Mouse (Mus musculus) neural tube, embryonic 14.5 days (tissue): ENCODE data around the gene Sugct. TPM values are rescaled to one million over a fixed set of nuclear protein-coding genes. Genes with fewer than 3 reads are reported as not detected.

Experiments
- ATAC-seq: fragments of 200-750 bp; cut with Nextera tagmentation; 2 replicates; pipeline ENCODE4 v1.8.0; 2017; ENCODE audit warnings: low read depth, mild to moderate bottlenecking, moderate TSS enrichment, moderate library complexity
- H3K27ac ChIP-seq: fragments of 300-500 bp; sonication (generic); 2 replicates; pipeline ENCODE4 v1.5.1; 2014; ENCODE audit warnings: low read depth, mild to moderate bottlenecking, control low read depth, low read length, moderate library complexity, mixed read lengths
- H3K27me3 ChIP-seq: fragments of 300-500 bp; sonication (generic); 2 replicates; pipeline ENCODE4 v1.6.1; 2014; ENCODE audit warnings: low read length; ENCODE audit not compliant: control insufficient read depth, insufficient read depth
- H3K36me3 ChIP-seq: fragments of 300-500 bp; sonication (generic); 2 replicates; pipeline ENCODE4 v1.6.1; 2014; ENCODE audit warnings: low read length, mixed read lengths; ENCODE audit not compliant: control insufficient read depth, insufficient read depth
- H3K4me1 ChIP-seq: fragments of 300-500 bp; sonication (generic); 2 replicates; pipeline ENCODE4 v1.6.1; 2014; ENCODE audit warnings: low read length; ENCODE audit not compliant: control insufficient read depth, insufficient read depth
- H3K4me2 ChIP-seq: fragments of 300-500 bp; sonication (generic); 2 replicates; pipeline ENCODE4 v1.6.1; 2014; ENCODE audit warnings: mild to moderate bottlenecking, low read depth, low read length, control low read depth
- H3K4me3 ChIP-seq: fragments of 300-500 bp; sonication (generic); 2 replicates; pipeline ENCODE4 v1.5.1; 2014; ENCODE audit warnings: low read depth, low read length, control low read depth, mixed read lengths
- H3K9ac ChIP-seq: fragments of 300-500 bp; sonication (generic); replicated peaks from 2 replicates; pipeline ENCODE4 v1.6.1; 2014; ENCODE audit warnings: low read depth, mild to moderate bottlenecking, control low read depth, low read length, mixed read lengths
- H3K9me3 ChIP-seq: fragments of 300-500 bp; sonication (generic); 2 replicates; pipeline ENCODE4 v1.6.1; 2016; ENCODE audit warnings: low read length; ENCODE audit not compliant: control insufficient read depth
- WGBS: fragments of 180-500 bp; shearing (Covaris S2); extraction: QIAGEN DNeasy Blood & Tissue Kit; methylation state at CpG from one replicate; pipeline ENCODE4 v1.1.7; 2014; 5-methylcytosine and 5-hydroxymethylcytosine counted together
- polyA plus RNA-seq: library from polyadenylated mRNA; unstranded; fragments of >200 nt; fragmentation: Nextera tagmentation; extraction: Ambion mirVana; gene quantifications from 2 replicates; pipeline ENCODE4 v1.2.1, GENCODE M21; 2014

Sugct gene
- polyA plus RNA-seq, 1 experiment from 2014 or later, result 2.2 TPM

GRCm38 (mm10) chr13:17043426-17044224, 651.7 kb downstream of the Sugct start:
- 92% methylated on average over 3 of the region's 3 CpGs for WGBS
- Histone ChIP-seq H3K36me3 (no peaks in the 10 kb centered on the region), H3K4me2 (no peak overlapping the region), H3K4me3 (no peak overlapping the region), H3K9me3 (no peaks in the 10 kb centered on the region), H3K9ac (no peak overlapping the region), H3K27me3 (no peaks in the 10 kb centered on the region), H3K27ac (no peak overlapping the region), H3K4me1 (no peaks in the 10 kb centered on the region)
- no peak for ATAC-seq

GRCm38 (mm10) chr13:17042332-17042731, 653.0 kb downstream of the Sugct start:
- Histone ChIP-seq H3K9me3 (no peaks in the 10 kb centered on the region), H3K36me3 (no peaks in the 10 kb centered on the region), H3K27me3 (no peaks in the 10 kb centered on the region), H3K4me3 (no peak overlapping the region), H3K9ac (no peak overlapping the region), H3K4me1 (no peaks in the 10 kb centered on the region), H3K27ac (no peak overlapping the region), H3K4me2 (no peak overlapping the region)
- WGBS, result 85% methylated on average over 2 of the region's 2 CpGs
- ATAC-seq, result no peak

- H3K27ac ChIP-seq, result no peak overlapping the region
- no peaks in the 10 kb centered on the region for H3K9me3 ChIP-seq
- H3K27me3 ChIP-seq, result no peaks in the 10 kb centered on the region
- ATAC-seq, result no peak
- H3K9ac ChIP-seq, result no peak overlapping the region
- H3K4me3 ChIP-seq, result no peak overlapping the region
- no peaks in the 10 kb centered on the region for H3K36me3 ChIP-seq
- 78% methylated on average over 2 of the region's 2 CpGs for whole genome bisulfite sequencing
- H3K4me2 ChIP-seq, result no peak overlapping the region
- H3K4me1 ChIP-seq, result no peaks in the 10 kb centered on the region
Observed at GRCm38 (mm10) chr13:17039727-17040126, 655.6 kb downstream of the Sugct start.

GRCm38 (mm10) chr13:17038341-17038740, 657.0 kb downstream of the Sugct start:
- 86% methylated on average over 4 of the region's 4 CpGs for WGBS
- no peak overlapping the region for H3K4me2 ChIP-seq
- no peaks in the 10 kb centered on the region for H3K9me3 ChIP-seq
- H3K27me3 ChIP-seq, result no peaks in the 10 kb centered on the region
- H3K27ac ChIP-seq, result no peak overlapping the region
- no peaks in the 10 kb centered on the region for H3K4me1 ChIP-seq
- ATAC-seq, result no peak
- H3K4me3 ChIP-seq, result no peak overlapping the region
- no peaks in the 10 kb centered on the region for H3K36me3 ChIP-seq
- H3K9ac ChIP-seq, result no peak overlapping the region

GRCm38 (mm10) chr13:17037899-17038298, 657.5 kb downstream of the Sugct start:
- no peaks in the 10 kb centered on the region for H3K9me3 ChIP-seq
- no peaks in the 10 kb centered on the region for H3K36me3 ChIP-seq
- no peaks in the 10 kb centered on the region for H3K27me3 ChIP-seq
- no peak overlapping the region for H3K4me2 ChIP-seq
- H3K27ac ChIP-seq, result no peak overlapping the region
- no peaks in the 10 kb centered on the region for H3K4me1 ChIP-seq
- 83% methylated on average over 3 of the region's 3 CpGs for WGBS
- H3K9ac ChIP-seq, result no peak overlapping the region
- no peak for ATAC-seq
- no peak overlapping the region for H3K4me3 ChIP-seq

GRCm38 (mm10) chr13:17030761-17031160, 664.6 kb downstream of the Sugct start:
- no peak for ATAC-seq
- H3K27ac ChIP-seq, result no peak overlapping the region
- no peaks in the 10 kb centered on the region for H3K9me3 ChIP-seq
- no peaks in the 10 kb centered on the region for H3K27me3 ChIP-seq
- H3K9ac ChIP-seq, result no peak overlapping the region
- no peak overlapping the region for H3K4me3 ChIP-seq
- H3K36me3 ChIP-seq, result no peaks in the 10 kb centered on the region
- WGBS, result 81% methylated on average over 1 of the region's 1 CpGs
- no peak overlapping the region for H3K4me2 ChIP-seq
- no peaks in the 10 kb centered on the region for H3K4me1 ChIP-seq

- ATAC-seq, result peak; percentile 71; the same call in 1 of the 2 replicates
- Histone ChIP-seq H3K4me3 (no peak overlapping the region), H3K9me3 (no peaks in the 10 kb centered on the region), H3K4me2 (no peak overlapping the region), H3K36me3 (no peaks in the 10 kb centered on the region), H3K9ac (no peak overlapping the region), H3K4me1 (no peaks in the 10 kb centered on the region), H3K27ac (no peak overlapping the region), H3K27me3 (no peaks in the 10 kb centered on the region)
- WGBS, result 35% methylated on average over 3 of the region's 3 CpGs
Observed at GRCm38 (mm10) chr13:17028595-17028994, 666.8 kb downstream of the Sugct start.

- H3K9ac ChIP-seq, result no peak overlapping the region
- no peak for ATAC-seq
- no peak overlapping the region for H3K27ac ChIP-seq
- H3K4me3 ChIP-seq, result no peak overlapping the region
- no peaks in the 10 kb centered on the region for H3K4me1 ChIP-seq
- 93% methylated on average over 4 of the region's 4 CpGs for WGBS
- H3K36me3 ChIP-seq, result no peaks in the 10 kb centered on the region
- no peaks in the 10 kb centered on the region for H3K27me3 ChIP-seq
- no peak overlapping the region for H3K4me2 ChIP-seq
- H3K9me3 ChIP-seq, result no peaks in the 10 kb centered on the region
Observed at GRCm38 (mm10) chr13:17027846-17028529, 667.4 kb downstream of the Sugct start.

GRCm38 (mm10) chr13:17027001-17027400, 668.4 kb downstream of the Sugct start:
- Histone ChIP-seq H3K4me1 (no peaks in the 10 kb centered on the region), H3K27ac (no peak overlapping the region), H3K9ac (no peak overlapping the region), H3K9me3 (no peaks in the 10 kb centered on the region), H3K4me3 (no peak overlapping the region), H3K36me3 (no peaks in the 10 kb centered on the region), H3K27me3 (no peaks in the 10 kb centered on the region), H3K4me2 (no peak overlapping the region)
- 77% methylated on average over 2 of the region's 2 CpGs for WGBS
- no peak for ATAC-seq
